Mouse (Mus musculus): ENCODE measurements around the gene Nxnl2. TPM values are rescaled to one million over a fixed set of nuclear protein-coding genes. Genes with fewer than 3 reads are reported as not detected.
"Not testable (repeated sequence)": the region's sequence is repeated elsewhere in the genome, so short reads cannot be mapped to it uniquely, and the experiment has no call there.

The Nxnl2 gene
- polyA plus RNA-seq, 2 experiments, result 0.13 TPM; not detected in 1

GRCm38 (mm10) chr13:51203467-51203866 lies 32.6 kb downstream of the Nxnl2 start:
- DNase-seq (ENCODE audit: low read depth in 3 of 3, low spot score in 3 of 3) (no peak), ATAC-seq (ENCODE audit: insufficient read depth) (no peak)
- Histone ChIP-seq H3K4me1 (replicated peaks; ENCODE audit: control insufficient read depth in 2 of 2, insufficient read depth in 2 of 2, low read length in 1 of 2) (no peaks in the 10 kb centered on the region), H3K4me2 (ENCODE audit: low read depth) (no peak overlapping the region), H3K4me3 (ENCODE audit: insufficient read depth in 1 of 2, low read depth in 2 of 2, low read length in 2 of 2) (no peak overlapping the region), H3K9ac (replicated peaks) (no peak overlapping the region), H3K9me3 (ENCODE audit: control insufficient read depth, low read length) (no peaks in the 10 kb centered on the region), H3K36me3 (replicated peaks; ENCODE audit: control insufficient read depth, insufficient read depth, low read depth) (no peaks in the 10 kb centered on the region), H3K27me3 (ENCODE audit: control insufficient read depth, insufficient read depth, low read length) (no peaks in the 10 kb centered on the region), H3K27ac (no peak overlapping the region)
- TF ChIP-seq CTCF (IDR thresholded peaks at IDR 0.05; ENCODE audit: low read depth), result no peak
- TF ChIP-seq EP300 (IDR thresholded peaks at IDR 0.05; ENCODE audit: low read depth), result no peak
- WGBS (ENCODE audit: insufficient replicate concordance), result 70% methylated on average over 8 of the region's 8 CpGs

DNA sequence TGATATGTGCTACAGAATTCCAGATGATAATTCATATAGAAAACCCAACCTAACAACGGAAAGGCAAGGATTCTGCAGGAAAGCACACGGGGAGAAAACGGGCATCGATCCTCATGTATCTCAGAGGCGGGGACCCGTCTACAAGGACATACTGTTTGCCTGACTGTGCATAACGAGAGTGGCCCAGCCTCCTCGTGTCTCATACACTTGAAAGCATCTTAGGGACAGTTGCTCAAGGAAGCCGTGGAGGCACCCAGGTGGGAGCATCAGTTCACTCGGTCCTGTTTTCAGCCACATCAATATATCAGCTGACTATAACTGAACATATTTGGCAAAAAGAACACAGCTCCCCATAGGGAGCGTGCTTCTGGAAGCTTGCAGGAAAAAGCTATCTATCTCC lies 33.3 kb downstream of the Nxnl2 start:
- H3K4me1 ChIP-seq (replicated peaks; ENCODE audit: control insufficient read depth in 2 of 2, insufficient read depth in 2 of 2, low read length in 1 of 2); H3K9me3 ChIP-seq (ENCODE audit: control insufficient read depth, low read length); H3K4me3 ChIP-seq (ENCODE audit: insufficient read depth in 1 of 2, low read depth in 2 of 2, low read length in 2 of 2); H3K9ac ChIP-seq (replicated peaks); H3K4me2 ChIP-seq (ENCODE audit: low read depth); ATAC-seq (ENCODE audit: insufficient read depth); H3K36me3 ChIP-seq (replicated peaks; ENCODE audit: control insufficient read depth, insufficient read depth, low read depth); DNase-seq (ENCODE audit: low read depth in 3 of 3, low spot score in 3 of 3); H3K27me3 ChIP-seq (ENCODE audit: control insufficient read depth, insufficient read depth, low read length); H3K27ac ChIP-seq: not testable (repeated sequence)
- WGBS (ENCODE audit: insufficient replicate concordance), result 76% methylated on average over 11 of the region's 11 CpGs

GRCm38 (mm10) chr13:51207965-51208364 lies 37.1 kb downstream of the Nxnl2 start:
- ATAC-seq (ENCODE audit: insufficient read depth) (no peak), DNase-seq (ENCODE audit: low read depth in 3 of 3, low spot score in 3 of 3) (no peak)
- WGBS (ENCODE audit: insufficient replicate concordance), result 68% methylated on average over 12 of the region's 12 CpGs
- Histone ChIP-seq H3K27me3 (ENCODE audit: control insufficient read depth, insufficient read depth, low read length) (no peaks in the 10 kb centered on the region), H3K9ac (replicated peaks) (no peak overlapping the region), H3K36me3 (replicated peaks; ENCODE audit: control insufficient read depth, insufficient read depth, low read depth) (no peaks in the 10 kb centered on the region), H3K4me3 (ENCODE audit: insufficient read depth in 1 of 2, low read depth in 2 of 2, low read length in 2 of 2) (no peak overlapping the region), H3K9me3 (ENCODE audit: control insufficient read depth, low read length) (no peaks in the 10 kb centered on the region), H3K4me2 (ENCODE audit: low read depth) (no peak overlapping the region), H3K27ac (no peak overlapping the region), H3K4me1 (replicated peaks; ENCODE audit: control insufficient read depth in 2 of 2, insufficient read depth in 2 of 2, low read length in 1 of 2) (no peaks in the 10 kb centered on the region)
- TF ChIP-seq EP300 (IDR thresholded peaks at IDR 0.05; ENCODE audit: low read depth), result no peak
- no peak for TF ChIP-seq CTCF (IDR thresholded peaks at IDR 0.05; ENCODE audit: low read depth)

GRCm38 (mm10) chr13:51208378-51209100 lies 37.7 kb downstream of the Nxnl2 start:
- no peak for ATAC-seq (ENCODE audit: insufficient read depth)
- no peak overlapping the region for H3K4me2 ChIP-seq (ENCODE audit: low read depth)
- no peaks in the 10 kb centered on the region for H3K9me3 ChIP-seq (ENCODE audit: control insufficient read depth, low read length)
- no peaks in the 10 kb centered on the region for H3K36me3 ChIP-seq (replicated peaks; ENCODE audit: control insufficient read depth, insufficient read depth, low read depth)
- no peak for TF ChIP-seq EP300 (IDR thresholded peaks at IDR 0.05; ENCODE audit: low read depth)
- TF ChIP-seq CTCF (IDR thresholded peaks at IDR 0.05; ENCODE audit: low read depth), result no peak
- no peaks in the 10 kb centered on the region for H3K4me1 ChIP-seq (replicated peaks; ENCODE audit: control insufficient read depth in 2 of 2, insufficient read depth in 2 of 2, low read length in 1 of 2)
- H3K4me3 ChIP-seq (ENCODE audit: insufficient read depth in 1 of 2, low read depth in 2 of 2, low read length in 2 of 2), result no peak overlapping the region
- H3K27ac ChIP-seq, result no peak overlapping the region
- H3K27me3 ChIP-seq (ENCODE audit: control insufficient read depth, insufficient read depth, low read length), result no peaks in the 10 kb centered on the region
- DNase-seq (ENCODE audit: low read depth in 3 of 3, low spot score in 3 of 3), result no peak
- no peak overlapping the region for H3K9ac ChIP-seq (replicated peaks)
- 69% methylated on average over 18 of the region's 18 CpGs for WGBS (ENCODE audit: insufficient replicate concordance)

GRCm38 (mm10) chr13:51210639-51211038 lies 39.8 kb downstream of the Nxnl2 start:
- Histone ChIP-seq H3K4me3 (ENCODE audit: insufficient read depth in 1 of 2, low read depth in 2 of 2, low read length in 2 of 2) (no peak overlapping the region), H3K27me3 (ENCODE audit: control insufficient read depth, insufficient read depth, low read length) (no peaks in the 10 kb centered on the region), H3K27ac (no peak overlapping the region), H3K4me2 (ENCODE audit: low read depth) (no peak overlapping the region), H3K36me3 (replicated peaks; ENCODE audit: control insufficient read depth, insufficient read depth, low read depth) (no peaks in the 10 kb centered on the region), H3K4me1 (replicated peaks; ENCODE audit: control insufficient read depth in 2 of 2, insufficient read depth in 2 of 2, low read length in 1 of 2) (no peaks in the 10 kb centered on the region), H3K9me3 (ENCODE audit: control insufficient read depth, low read length) (no peaks in the 10 kb centered on the region), H3K9ac (replicated peaks) (no peak overlapping the region)
- TF ChIP-seq CTCF (IDR thresholded peaks at IDR 0.05; ENCODE audit: low read depth) (peak; percentile 20; the same call in 1 of the 2 replicates), EP300 (IDR thresholded peaks at IDR 0.05; ENCODE audit: low read depth) (no peak)
- ATAC-seq (ENCODE audit: insufficient read depth) (no peak), DNase-seq (ENCODE audit: low read depth in 3 of 3, low spot score in 3 of 3) (no peak)
- WGBS (ENCODE audit: insufficient replicate concordance), result 50% methylated on average over 5 of the region's 5 CpGs

Data from liver, embryonic 14.5 days (tissue).